ENCODE assay signal across 19 mouse cellular contexts in genomic region chr10:61274532-61274931, GRCm38 (mm10). TPM values are rescaled to one million over a fixed set of nuclear protein-coding genes. Genes with fewer than 3 reads are reported as not detected.
"Had no signal": no experiment of that assay in that cellular context is flagged by ENCODE, and none has a peak within 500 bp of the region (broad histone marks: within the 10 kb centered on the region; RNA-seq: fewer than 3 reads in every experiment).

No protein-coding gene starts in this region.

- H3K36me3 ChIP-seq: liver, embryonic 13.5 days; midbrain, embryonic 13.5 days; neural tube, embryonic 15.5 days had no signal

- DNase-seq: kidney, adult 2 months; liver; liver, embryonic 13.5 days; liver, postnatal 0 days; right cerebral cortex, adult 18-20 months; right cerebral cortex, postnatal 25 days; thymus, adult 18-20 months; thymus, postnatal 14 days had no signal

- H3K9ac ChIP-seq: liver, embryonic 13.5 days; liver, postnatal 0 days; midbrain, embryonic 13.5 days; neural tube, embryonic 15.5 days had no signal

- H3K9me3 ChIP-seq: liver, embryonic 13.5 days; midbrain, embryonic 13.5 days; neural tube, embryonic 15.5 days had no signal

- H3K4me3 ChIP-seq: left cerebral cortex, adult 2 months; liver, embryonic 13.5 days; neural tube, embryonic 15.5 days had no signal

- H3K27ac ChIP-seq: left cerebral cortex, adult 2 months; liver, embryonic 13.5 days; midbrain, embryonic 13.5 days; neural tube, embryonic 15.5 days had no signal

- ATAC-seq: liver, postnatal 0 days had no signal

RNA-seq across cellular contexts. Expression of gene Adamts14, which starts 1.3 kb away (rescaled TPM):
- total RNA-seq: megakaryocyte progenitor cell, adult 5-6 weeks had no signal

RNA-seq across cellular contexts. Expression of gene Prf1, which starts 23.1 kb away (rescaled TPM):
- total RNA-seq: layer of hippocampus, postnatal 25 days; left cerebral cortex, adult 2 months; left cerebral cortex, postnatal 14 days; megakaryocyte progenitor cell, adult 5-6 weeks; midbrain, postnatal 0 days had no signal
- polyA plus RNA-seq: kidney, embryonic 16.5 days; limb, embryonic 11.5 days; liver, embryonic 13.5 days; midbrain, embryonic 13.5 days; midbrain, postnatal 0 days; neural tube, embryonic 11.5 days; neural tube, embryonic 15.5 days; stomach, embryonic 14.5 days had no signal
